Mouse (Mus musculus) lung, embryonic 16.5 days (tissue): ENCODE measurements around the gene Bbs12. TPM values are rescaled to one million over a fixed set of nuclear protein-coding genes. Genes with fewer than 3 reads are reported as not detected.

ENCODE experiments used
- ATAC-seq: fragments of 200-750 bp; cut with Nextera tagmentation; 2 replicates; pipeline ENCODE4 v1.8.0; 2017; ENCODE audit warnings: low read depth, mild to moderate bottlenecking, moderate library complexity
- H3K27ac ChIP-seq: fragments of 300-500 bp; sonication (generic); 2 replicates; pipeline ENCODE4 v1.5.1; 2014; ENCODE audit warnings: mild to moderate bottlenecking, control low read depth, low read length
- H3K27me3 ChIP-seq: fragments of 300-500 bp; sonication (generic); 2 replicates; pipeline ENCODE4 v1.6.1; 2014; ENCODE audit warnings: low read depth, low read length, mixed read lengths; ENCODE audit not compliant: control insufficient read depth, insufficient read depth
- H3K36me3 ChIP-seq: fragments of 300-500 bp; sonication (generic); 2 replicates; pipeline ENCODE4 v1.6.1; 2014; ENCODE audit warnings: low read length; ENCODE audit not compliant: control insufficient read depth, insufficient read depth
- H3K4me1 ChIP-seq: fragments of 300-500 bp; sonication (generic); replicated peaks from 2 replicates; pipeline ENCODE4 v1.6.1; 2014; ENCODE audit warnings: low read length, mixed read lengths; ENCODE audit not compliant: control insufficient read depth, insufficient read depth
- H3K4me2 ChIP-seq: fragments of 300-500 bp; sonication (generic); 2 replicates; pipeline ENCODE4 v1.6.1; 2014; ENCODE audit warnings: low read depth, low read length, control low read depth
- H3K4me3 ChIP-seq: fragments of 300-500 bp; sonication (generic); 2 replicates; pipeline ENCODE4 v1.5.1; 2014; ENCODE audit warnings: mild to moderate bottlenecking, low read length, control low read depth
- H3K9ac ChIP-seq: fragments of 300-500 bp; sonication (generic); 2 replicates; pipeline ENCODE4 v1.6.1; 2014; ENCODE audit warnings: low read length, control low read depth
- H3K9me3 ChIP-seq: fragments of 300-500 bp; sonication (generic); 2 replicates; pipeline ENCODE4 v1.6.1; 2016; ENCODE audit warnings: low read length; ENCODE audit not compliant: control insufficient read depth
- WGBS: fragments of 180-500 bp; shearing (Covaris S2); extraction: QIAGEN DNeasy Blood & Tissue Kit; methylation state at CpG from one replicate; pipeline ENCODE4 v1.1.7; 2014; 5-methylcytosine and 5-hydroxymethylcytosine counted together
- polyA plus RNA-seq: library from polyadenylated mRNA; unstranded; fragments of >200 nt; fragmentation: Nextera tagmentation; extraction: Ambion mirVana; gene quantifications from 2 replicates; pipeline ENCODE4 v1.2.1, GENCODE M21; 2015

Gene Bbs12
- polyA plus RNA-seq, 1 experiment from 2014 or later, result 6.9 TPM

- no peak overlapping the region for H3K4me3 ChIP-seq
- 81% methylated on average over 4 of the region's 4 CpGs for WGBS
- no peaks in the 10 kb centered on the region for H3K36me3 ChIP-seq
- no peak overlapping the region for H3K27ac ChIP-seq
- H3K9me3 ChIP-seq, result no peaks in the 10 kb centered on the region
- no peaks in the 10 kb centered on the region for H3K27me3 ChIP-seq
- no peak overlapping the region for H3K4me2 ChIP-seq
- peaks cover 7% of the 10 kb centered on the region for H3K4me1 ChIP-seq
- H3K9ac ChIP-seq, result no peak overlapping the region
- no peak for ATAC-seq
Measured at GRCm38 (mm10) chr3:37365144-37365543, 52.8 kb downstream of the Bbs12 start.

GRCm38 (mm10) chr3:37365976-37366375 is 53.6 kb downstream of the Bbs12 start:
- peak overlapping the region; percentile 79 for H3K27ac ChIP-seq
- H3K4me2 ChIP-seq, result no peak overlapping the region
- peaks cover 7% of the 10 kb centered on the region; the same call in 1 of the 2 replicates for H3K4me1 ChIP-seq
- H3K9me3 ChIP-seq, result no peaks in the 10 kb centered on the region
- no peaks in the 10 kb centered on the region for H3K27me3 ChIP-seq
- H3K36me3 ChIP-seq, result no peaks in the 10 kb centered on the region
- WGBS, result 32% methylated on average over 3 of the region's 3 CpGs
- no peak overlapping the region for H3K9ac ChIP-seq
- ATAC-seq, result peak; percentile 95
- H3K4me3 ChIP-seq, result no peak overlapping the region

- H3K27me3 ChIP-seq, result no peaks in the 10 kb centered on the region
- H3K4me1 ChIP-seq, result peaks cover 7% of the 10 kb centered on the region; the same call in 1 of the 2 replicates
- peak; percentile 35; the same call in 1 of the 2 replicates for ATAC-seq
- 24% methylated on average over 4 of the region's 4 CpGs for WGBS
- no peaks in the 10 kb centered on the region for H3K36me3 ChIP-seq
- peak overlapping the region; percentile 79 for H3K27ac ChIP-seq
- no peaks in the 10 kb centered on the region for H3K9me3 ChIP-seq
- H3K4me3 ChIP-seq, result no peak overlapping the region
- no peak overlapping the region for H3K9ac ChIP-seq
- no peak overlapping the region for H3K4me2 ChIP-seq
Measured at GRCm38 (mm10) chr3:37366381-37367053, 54.2 kb downstream of the Bbs12 start.

GRCm38 (mm10) chr3:37370407-37370806 is 58.1 kb downstream of the Bbs12 start:
- H3K4me2 ChIP-seq, result no peak overlapping the region
- H3K4me3 ChIP-seq, result no peak overlapping the region
- H3K27ac ChIP-seq, result no peak overlapping the region
- H3K36me3 ChIP-seq, result no peaks in the 10 kb centered on the region
- H3K9me3 ChIP-seq, result no peaks in the 10 kb centered on the region
- H3K9ac ChIP-seq, result no peak overlapping the region
- WGBS, result 56% methylated on average over 4 of the region's 4 CpGs
- ATAC-seq, result no peak
- peaks cover 7% of the 10 kb centered on the region; the same call in 1 of the 2 replicates for H3K4me1 ChIP-seq
- H3K27me3 ChIP-seq, result no peaks in the 10 kb centered on the region

Other genes starting within 250 kb of the Bbs12 start
- gene Adad1, start 249.0 kb upstream of the Bbs12 start, polyA plus RNA-seq, result 0.19 and 0.41 TPM in 2 replicates
- gene Il2, start 186.6 kb upstream of the Bbs12 start, polyA plus RNA-seq, result 0.19 and 0.20 TPM in 2 replicates
- gene Il21, start 79.9 kb upstream of the Bbs12 start, polyA plus RNA-seq, result not detected in 2 replicates
- gene Cetn4, start 154 bp downstream of the Bbs12 start, polyA plus RNA-seq, result 9.2 and 10.0 TPM in 2 replicates
- 2.8 and 3.1 TPM in 2 replicates for gene Fgf2, start 35.8 kb downstream of the Bbs12 start, polyA plus RNA-seq
- gene Spata5, start 107.3 kb downstream of the Bbs12 start, polyA plus RNA-seq, result 29.8 and 31.3 TPM in 2 replicates
- gene Nudt6, start 107.7 kb downstream of the Bbs12 start, polyA plus RNA-seq, result 5.1 and 5.2 TPM in 2 replicates